Mouse (Mus musculus) right cerebral cortex, postnatal 10 days (tissue): Measurements from ENCODE around the gene St5.
A peak's percentile ranks its signal among the peaks of the same experiment; 100 is the strongest.

ENCODE experiments used
- DNase-seq, 2 experiments: peaks; one replicate each; pipeline ENCODE4 v3.0.0; 2021; ENCODE audit warnings: low spot score in 2 of 2

The St5 gene

DNA sequence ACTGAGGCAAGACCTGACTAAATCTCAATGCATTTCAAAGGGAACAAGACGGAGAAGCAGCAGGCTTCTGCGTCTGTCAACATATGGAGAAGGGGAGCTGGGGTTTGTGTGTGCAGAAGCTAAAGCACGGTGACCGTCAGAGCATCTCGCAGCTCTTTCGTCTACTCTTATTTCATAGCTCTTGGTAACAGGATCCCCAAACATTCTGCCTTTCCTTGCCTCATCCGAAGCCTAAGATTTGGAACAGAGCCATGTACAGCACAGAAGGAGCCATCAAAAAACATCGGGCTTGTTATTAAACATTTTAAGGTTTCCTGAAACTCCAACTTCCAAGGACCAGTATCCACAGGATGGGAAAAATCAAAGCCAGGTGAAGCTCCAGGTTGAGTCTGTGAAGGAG is 62.3 kb downstream of the St5 start:
- no peak for DNase-seq

DNA sequence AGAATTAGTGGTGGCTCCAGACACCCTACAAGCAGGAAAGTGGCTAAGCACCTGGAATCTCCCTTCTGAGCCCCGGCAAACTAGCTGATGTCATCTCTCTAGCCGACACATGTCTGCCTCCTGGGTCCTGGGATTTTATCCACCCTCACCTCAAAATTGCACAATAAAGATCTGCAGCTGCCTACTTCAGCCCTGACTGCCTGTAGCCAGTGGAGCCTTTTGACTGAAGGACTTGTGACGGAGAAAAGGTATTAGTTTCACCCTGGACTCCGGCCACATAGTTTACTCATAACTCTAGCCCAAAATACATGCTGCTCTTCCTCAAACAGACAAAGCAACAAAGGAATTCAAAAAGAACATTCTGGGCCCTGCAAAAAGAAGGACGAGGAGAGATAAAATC is 66.0 kb downstream of the St5 start:
- DNase-seq, result no peak

DNA sequence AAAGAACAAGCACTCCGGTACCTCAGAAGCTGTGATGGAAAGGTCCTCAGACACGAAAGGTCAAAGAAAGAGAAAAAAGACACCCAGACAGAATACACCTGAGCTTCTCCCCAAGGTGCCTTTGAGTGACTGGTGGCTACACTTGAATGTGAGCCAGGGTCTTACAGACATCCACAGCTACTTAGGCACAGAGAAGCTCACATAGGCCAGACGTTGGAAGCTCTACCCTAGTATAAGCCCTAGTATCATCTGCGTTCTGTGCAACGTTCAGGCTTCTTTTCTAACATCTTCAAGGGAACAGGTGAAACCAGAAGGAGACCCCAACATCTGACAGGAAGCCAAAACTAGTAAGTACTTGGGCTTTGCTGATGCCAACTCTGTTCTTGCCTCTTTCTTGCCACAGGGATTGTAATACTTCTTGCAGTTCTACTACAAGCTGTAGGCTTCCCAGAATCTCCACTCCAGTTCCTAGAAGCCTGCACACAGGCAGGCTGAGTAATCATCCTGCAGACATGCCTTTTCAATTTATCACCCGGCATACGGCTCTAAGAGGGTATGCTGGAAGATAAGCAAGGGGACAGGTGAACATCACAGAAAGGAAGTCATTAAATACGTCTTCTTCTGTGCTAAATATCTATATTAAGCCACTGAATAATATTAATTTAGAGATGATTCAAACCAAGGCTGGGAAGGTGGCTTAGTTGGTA is 67.2 kb downstream of the St5 start:
- DNase-seq, result no peak

DNA sequence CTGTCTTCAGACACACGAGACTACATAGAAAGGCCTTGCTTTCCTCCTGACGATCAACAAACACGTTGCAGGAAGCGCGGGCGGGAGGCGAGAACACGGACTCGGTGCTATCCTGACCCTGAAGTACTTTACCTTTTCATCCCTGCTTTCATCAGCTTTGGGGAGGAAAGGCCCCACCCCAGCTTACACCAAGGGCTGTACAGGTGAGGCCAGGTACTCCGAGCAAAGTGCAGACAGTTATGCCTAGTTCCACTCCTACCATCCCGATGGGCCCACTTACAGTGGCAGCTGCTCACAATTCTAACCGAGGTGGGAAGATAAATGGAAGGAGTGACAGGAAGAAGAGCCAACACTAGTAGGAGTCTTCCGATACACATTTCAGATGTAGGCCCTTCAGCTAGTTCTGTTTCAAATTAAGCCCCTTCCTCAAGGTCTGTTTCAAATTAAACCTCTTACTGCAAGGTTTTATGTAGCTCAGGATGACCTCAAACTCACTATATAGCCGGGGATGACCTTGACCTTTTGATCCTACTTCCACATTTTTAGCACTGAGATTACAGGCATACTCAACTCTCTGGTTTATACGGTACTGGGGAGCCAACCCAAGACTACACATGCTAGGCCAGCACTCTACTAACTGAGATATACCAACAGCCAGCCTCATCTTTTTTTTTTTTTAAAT is 69.9 kb downstream of the St5 start:
- DNase-seq, result no peak

DNA sequence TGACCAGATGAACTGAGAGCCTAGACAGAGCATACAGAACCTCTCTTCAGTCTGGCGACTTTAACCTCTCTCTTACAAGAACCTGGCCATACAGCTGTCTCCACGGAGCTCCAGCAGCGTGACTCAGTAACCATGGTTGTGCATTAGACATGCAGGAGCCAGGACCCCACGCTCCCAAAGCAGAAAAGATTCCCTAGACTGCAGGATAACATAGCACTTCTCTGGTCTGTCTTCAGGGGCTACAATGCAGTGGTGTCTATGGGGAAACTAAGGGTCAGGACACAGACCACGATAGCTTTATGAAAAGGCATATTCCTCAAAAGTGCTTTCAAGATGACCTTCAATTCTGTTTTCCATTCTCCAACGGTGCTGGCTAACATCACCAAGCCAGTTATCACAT is 72.1 kb downstream of the St5 start:
- no peak for DNase-seq

DNA sequence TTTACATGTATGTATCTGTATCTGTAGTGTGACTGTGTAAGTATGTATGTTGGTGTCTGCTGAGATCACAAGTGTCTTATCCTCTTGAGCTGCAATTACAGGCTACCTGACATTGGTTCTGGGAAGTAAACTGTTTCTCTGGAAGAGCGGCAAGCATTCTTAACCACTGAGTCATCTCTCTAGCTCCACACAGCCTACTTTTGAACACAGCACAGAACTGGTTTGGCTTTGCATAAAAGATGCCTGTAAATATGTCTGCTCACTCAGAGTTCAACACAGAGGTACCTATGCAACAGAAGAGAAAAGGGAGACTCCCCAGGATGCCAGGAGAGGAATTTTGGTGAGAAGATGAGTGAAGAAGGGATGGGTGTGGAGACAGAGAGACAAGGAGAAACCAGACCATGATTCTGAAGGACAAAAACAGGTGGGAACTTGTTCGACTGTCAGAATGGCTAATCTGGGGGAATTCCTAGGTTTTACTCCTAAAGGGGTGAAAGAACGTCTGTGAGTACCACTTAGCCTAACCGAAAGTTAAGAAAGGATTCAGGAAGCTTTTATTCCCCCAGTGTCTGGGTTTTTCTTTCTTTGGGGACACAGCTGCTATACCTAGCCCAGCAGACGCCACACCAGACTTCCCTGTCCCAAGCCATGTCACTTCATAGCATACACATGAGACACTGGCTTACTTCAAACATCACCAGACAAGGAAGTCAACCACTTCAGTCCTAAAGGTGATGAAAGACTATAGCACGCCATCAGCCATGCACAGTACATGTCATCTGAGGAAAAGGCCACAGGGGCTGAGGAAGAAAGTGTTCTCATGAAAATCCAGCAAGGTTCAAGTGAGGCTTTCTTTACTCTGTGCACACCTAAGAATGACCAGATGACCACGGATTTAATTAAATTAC is 73.3 kb downstream of the St5 start:
- no peak for DNase-seq

DNA sequence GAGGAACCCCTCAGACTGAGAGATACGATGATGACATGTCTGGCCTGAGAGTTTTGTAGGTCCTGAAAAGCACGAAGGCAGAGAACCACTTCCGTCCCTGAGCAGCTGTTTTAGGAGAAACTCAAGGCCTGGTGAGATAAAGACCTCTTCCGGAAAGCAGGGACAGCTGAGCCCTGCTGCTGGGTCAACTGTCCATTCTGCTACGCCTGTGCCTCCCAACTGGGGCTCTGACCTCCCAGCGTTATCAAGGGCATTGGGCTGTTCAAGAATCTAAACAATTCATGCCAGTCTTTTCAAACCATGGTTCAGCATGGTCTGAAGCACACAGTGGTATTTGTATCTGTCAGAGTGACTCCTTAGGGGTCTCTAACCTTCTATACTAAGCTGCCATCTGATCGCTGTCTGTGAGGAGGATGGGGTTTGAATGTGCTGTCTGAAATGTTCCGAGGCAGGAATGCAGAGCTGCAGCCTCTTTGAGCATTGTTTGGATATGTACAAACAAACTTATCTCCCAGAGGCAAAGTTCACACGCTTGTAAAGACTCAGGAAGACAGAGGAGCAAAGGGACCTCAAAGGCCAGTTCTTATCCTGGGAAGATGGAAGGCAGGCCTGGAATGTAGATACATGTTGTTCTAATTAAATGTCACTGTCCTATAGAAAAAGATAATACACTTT is 74.3 kb downstream of the St5 start:
- DNase-seq, result no peak

DNA sequence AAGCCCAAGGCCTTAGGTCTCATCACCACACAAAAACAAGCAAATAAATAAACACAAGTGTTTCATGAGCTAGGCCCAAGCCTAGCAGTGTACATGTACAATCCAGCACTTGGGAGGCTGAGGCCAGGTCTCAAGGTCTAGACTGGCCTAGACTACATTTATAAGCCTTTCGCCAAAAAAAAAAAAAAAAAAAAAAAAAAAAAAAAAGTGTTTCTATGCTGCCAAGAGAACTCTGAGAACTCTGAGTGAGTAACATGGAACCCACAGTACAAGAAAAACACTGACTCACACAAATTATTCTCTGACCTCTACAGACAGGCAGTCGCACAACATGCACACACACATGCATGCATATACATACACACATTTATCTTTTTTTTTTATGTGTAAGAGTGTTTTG is 75.6 kb downstream of the St5 start:
- DNase-seq, result no peak

DNA sequence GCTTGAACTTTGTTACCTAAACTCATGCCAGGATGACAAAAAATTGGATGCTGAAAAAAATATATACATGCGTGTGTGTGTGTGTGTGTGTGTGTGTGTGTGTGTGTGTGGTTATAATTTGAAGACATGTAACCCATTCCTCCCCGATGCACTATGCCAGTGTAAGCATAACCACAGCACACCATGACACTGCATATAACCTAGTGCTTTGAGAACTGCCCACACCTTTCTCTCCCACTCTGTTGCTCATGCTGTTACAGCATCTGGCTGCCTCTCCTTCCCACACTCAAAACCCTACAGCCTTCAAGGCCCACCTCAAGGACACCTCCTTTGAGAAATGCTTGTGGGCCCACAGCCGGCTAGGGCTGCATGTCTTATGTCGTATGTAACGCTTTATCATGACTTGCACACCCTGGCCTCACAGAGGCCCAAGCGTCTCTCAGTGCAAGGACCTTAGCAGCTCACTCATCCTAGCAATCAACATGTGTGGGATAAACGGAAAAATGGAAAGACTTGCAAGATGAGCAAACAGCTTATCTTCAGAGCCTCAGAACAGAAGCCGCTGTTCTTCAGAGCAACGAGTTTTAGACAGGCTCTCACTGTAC is 81.1 kb downstream of the St5 start:
- no peak for DNase-seq

DNA sequence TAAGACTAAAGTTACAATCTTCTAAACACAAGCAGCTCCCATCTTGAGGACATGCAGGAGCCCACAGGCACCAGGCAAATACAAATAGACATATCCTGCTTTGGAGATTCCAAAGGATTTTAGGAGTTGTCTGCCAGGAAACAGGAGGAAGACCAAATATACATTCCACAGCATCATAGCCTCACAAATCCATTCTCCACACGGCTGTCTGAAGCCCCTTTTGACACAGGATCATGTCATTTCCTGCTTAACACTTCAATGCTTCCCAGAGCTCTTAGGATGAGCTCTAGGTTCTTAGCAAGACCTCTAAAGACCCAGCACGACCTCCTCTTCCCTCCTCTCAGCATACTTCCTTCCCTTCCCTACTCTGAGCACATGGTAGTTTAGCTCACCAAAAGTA is 82.4 kb downstream of the St5 start:
- no peak for DNase-seq

DNA sequence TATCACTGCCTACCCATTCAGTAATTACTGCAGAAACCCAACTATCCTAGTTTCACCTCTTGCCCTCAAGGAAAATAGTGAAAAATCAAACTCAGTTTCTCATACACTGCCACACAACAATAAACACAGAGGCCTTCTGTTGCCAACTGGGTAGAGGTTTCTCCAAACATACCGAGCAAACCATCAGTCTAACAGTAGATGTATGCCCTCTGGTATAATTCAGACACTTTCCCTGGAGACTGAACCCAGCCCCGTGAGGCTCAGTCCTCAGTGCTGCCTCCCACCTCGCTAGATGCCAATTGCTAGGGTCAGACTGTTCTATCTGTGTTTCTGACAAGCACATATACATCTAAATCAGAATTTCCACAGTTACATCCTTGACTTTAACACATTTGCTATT is 83.1 kb downstream of the St5 start:
- no peak for DNase-seq

DNA sequence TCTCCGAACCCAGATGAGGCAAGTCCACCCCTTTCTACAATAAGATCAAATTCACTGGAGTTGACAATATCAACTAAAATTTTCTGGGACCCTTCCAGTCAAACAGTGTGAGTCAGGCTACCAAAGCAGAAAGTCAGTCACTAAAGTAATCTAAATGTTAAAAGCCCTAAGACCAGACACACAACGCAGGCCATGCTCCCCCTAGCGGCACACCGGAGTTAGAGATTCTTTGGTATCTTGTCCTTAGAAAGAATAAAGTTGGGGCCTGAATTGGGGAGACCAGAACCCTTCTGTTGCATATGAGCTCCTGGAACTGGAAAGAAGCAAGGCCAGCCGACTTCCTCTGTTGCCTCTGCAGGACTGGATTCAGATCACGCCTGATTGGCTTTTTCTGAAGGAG is 84.7 kb downstream of the St5 start:
- peak; percentile 53 to 74 for DNase-seq

DNA sequence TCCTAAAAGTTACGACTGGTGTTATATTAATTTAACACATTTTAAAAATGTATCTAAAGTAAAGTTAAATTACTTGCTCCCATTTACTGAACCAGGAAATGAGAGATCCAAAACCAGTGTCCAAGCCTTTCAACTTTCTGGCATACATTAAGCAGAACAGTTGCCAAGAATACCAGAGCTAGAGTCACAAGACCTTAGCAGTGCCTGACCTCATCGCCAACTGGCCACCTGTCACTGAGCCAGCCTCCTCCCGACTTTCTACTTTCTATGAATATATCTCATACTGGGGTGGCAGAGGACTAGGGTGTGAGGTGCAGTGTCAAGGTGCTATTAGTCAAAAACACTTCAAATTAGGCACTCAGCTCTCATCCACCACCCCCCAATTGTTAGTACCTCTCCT is 85.6 kb downstream of the St5 start:
- DNase-seq, result no peak

DNA sequence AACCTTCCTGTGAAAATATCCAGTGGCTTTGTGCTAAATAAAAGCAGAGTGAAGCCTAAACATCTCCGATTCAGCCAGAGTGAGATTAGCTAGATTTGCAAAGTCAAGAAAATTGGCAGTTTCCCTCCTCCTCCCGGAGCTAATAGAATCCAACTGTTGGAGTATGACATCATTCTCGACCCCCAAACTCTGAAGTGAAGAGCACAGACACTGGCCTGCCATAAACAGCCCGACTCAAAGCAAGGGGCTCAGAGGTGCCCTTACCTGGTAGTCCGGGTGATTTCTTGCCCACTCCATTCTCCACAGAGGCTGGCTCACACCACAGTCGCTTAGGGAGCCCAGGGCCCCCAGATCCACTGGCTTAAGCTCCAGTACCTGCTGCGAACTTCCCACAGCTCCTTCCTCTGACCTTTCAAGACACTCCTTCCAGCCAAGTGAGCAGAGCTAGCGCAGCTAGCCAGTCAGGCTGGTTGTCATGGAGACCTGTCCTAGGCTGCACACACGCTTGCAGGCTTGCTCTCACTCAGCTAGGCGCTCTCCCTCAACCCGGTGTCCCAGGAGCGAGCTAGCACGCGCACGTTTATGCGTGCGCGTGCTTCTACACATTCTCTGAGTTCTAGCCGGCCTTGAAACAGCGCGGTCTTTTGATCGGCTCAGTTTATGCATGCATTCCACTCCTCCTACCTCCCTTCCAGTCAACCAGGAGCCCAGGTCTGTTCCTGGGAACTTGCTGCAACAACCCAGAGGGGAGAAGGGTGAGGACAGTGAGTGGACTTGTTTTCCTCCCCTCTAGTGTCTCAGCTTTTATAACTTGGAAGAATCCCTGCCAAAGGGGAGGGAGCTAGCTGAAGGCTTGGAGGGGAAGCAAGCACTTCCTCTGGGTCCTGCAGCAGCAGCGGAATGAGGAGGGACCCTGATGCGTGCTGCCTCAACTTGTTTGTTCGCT is 87.1 kb downstream of the St5 start:
- DNase-seq, result peak; percentile 85 to 89

DNA sequence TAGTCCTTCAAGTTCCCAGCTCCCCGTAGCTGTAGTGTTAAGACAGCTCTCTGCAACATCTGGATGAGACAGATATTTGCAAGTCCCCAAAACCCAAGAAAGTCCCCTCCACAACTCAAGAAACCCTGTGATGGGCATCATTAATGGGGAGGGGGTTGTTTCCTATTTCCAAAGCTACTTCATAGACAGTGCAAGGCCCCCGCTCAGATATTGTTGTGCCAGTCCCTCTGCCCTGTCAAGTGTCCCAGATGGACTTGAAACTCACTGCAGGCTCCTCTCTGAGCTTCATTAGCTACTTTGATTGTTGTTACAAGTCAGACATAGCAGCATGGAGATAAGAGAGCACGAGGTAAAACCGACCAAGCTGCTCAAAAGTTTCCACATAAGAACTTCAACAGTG is 87.8 kb downstream of the St5 start:
- DNase-seq, result no peak

DNA sequence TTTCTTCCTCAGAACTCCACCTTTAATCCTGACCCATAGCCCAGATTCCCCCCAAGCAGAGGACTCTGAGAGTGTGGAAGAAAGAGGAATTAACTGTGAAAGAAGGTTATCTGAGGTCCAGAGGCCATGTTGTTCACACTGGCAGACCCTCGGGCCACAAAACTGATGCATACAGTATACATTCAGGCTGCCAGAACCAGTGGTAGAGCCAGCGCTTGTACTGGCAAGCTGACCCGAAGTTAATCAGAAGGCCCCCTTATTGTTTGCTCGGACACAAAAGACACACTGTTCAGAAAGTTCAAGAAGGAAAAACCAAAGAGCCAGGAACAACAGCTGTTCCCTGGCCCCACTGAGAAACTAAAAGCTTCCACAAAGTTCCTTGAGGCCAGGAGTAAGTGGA is 88.5 kb downstream of the St5 start:
- DNase-seq, result no peak

DNA sequence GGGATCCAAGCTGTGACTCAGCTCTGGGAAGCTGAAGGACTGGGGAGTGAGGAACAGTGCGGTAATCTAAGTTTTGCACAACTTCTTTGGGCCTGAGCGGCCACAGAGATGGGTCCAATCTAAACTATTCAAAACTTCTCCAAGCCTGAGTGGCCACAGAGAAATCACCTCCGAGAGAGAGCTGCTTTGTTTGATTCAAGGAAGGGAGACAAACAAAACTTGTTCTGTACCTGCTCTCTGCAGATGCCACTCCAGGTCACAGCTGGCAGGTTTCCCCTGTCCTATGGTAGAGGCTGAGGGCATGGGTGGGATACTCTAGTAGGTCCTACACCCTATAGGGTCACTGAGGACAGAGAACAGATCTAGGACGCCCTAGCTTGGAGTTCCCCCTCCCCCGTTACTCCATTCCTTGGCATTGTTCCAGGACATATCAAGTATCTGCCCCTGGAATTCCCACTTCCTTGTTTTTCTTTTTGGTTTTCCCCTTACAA is 89.8 kb downstream of the St5 start:
- no peak for DNase-seq

DNA sequence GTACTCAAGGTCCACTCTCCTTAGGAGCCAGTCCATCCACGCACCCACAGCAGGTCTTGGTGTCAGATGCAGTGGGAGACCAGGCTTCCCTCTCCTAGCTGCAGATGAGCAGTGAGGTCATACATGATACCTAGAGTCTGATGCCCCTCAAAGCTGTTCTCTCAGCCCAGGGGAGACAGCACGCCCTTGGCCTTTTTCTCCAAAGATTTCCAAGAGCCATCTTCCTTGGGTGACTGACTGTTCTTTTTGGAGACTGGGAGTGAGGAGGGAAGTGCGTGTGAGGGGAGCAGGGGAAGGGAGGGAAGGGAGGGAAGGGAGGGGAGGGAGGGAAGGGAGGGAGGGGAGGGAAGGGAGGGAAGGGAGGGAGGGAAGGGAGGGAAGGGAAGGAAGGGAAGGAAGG is 90.4 kb downstream of the St5 start:
- DNase-seq, result no peak

DNA sequence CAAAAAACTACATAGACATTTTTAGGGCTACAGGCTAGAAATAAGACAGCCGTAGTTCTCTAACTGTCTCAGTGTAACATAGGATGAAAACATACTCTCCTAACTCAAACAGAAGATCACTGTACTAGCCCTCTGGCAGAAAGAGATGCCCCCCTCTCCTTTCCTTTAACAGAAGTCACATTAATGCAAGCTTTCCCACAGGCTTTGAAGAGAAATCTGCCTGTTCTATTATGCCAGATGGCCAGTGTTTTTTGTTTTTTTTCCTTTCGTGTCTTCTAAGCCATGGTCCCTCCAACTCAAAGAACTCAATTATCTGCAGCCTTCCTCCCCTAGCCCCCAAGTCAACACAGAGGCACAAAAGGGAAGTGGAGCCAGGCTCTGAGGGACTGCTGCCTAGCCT is 90.9 kb downstream of the St5 start:
- DNase-seq, result no peak

DNA sequence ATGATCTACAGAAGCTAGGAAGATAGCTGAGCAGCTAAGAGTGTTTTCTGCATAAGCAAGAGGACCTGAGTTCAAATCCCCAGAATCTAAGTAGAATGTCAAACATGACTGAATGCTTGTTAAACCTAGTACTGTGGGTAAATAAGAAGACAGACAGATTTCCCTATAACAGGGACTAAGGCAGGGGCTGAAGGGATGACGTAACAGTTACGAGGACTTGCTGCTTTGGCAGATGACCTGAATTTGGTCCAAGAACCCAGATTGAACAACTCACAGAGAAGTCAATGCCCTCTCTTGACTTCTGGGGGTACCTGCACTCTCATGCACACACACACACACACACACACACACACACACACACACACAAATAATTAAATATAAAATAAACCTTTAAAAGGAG is 93.1 kb downstream of the St5 start:
- no peak for DNase-seq
